Mouse (Mus musculus) kidney, postnatal 0 days (tissue): ENCODE results near the gene Zbtb42. TPM values are rescaled to one million over a fixed set of nuclear protein-coding genes. Genes with fewer than 3 reads are reported as not detected.

Source experiments
- ATAC-seq: fragments of 200-750 bp; cut with Nextera tagmentation; replicated peaks from 2 replicates; pipeline ENCODE4 v1.8.0; 2017; ENCODE audit warnings: low read depth, moderate number of reproducible peaks, moderate TSS enrichment, moderate library complexity; ENCODE audit not compliant: low FRiP score
- DNase-seq: peaks from one replicate; pipeline ENCODE4 v3.0.0-alpha.2; 2016; ENCODE audit warnings: low spot score
- H3K27ac ChIP-seq: fragments of 300-500 bp; sonication (generic); 2 replicates; pipeline ENCODE4 v1.5.1; 2014; ENCODE audit warnings: mild to moderate bottlenecking
- H3K27me3 ChIP-seq: fragments of 300-500 bp; sonication (generic); 2 replicates; pipeline ENCODE4 v1.6.1; 2014; ENCODE audit warnings: low read length, mixed read lengths; ENCODE audit not compliant: insufficient read depth
- H3K36me3 ChIP-seq: fragments of 300-500 bp; sonication (generic); 2 replicates; pipeline ENCODE4 v1.6.1; 2014; ENCODE audit warnings: low read length, mixed read lengths; ENCODE audit not compliant: insufficient read depth
- H3K4me1 ChIP-seq: fragments of 300-500 bp; sonication (generic); replicated peaks from 2 replicates; pipeline ENCODE4 v1.6.1; 2014; ENCODE audit warnings: antibody characterized with exemption, low read length, mixed read lengths; ENCODE audit not compliant: insufficient read depth
- H3K4me2 ChIP-seq: fragments of 300-500 bp; sonication (generic); 2 replicates; pipeline ENCODE4 v1.6.1; 2014; ENCODE audit warnings: mild to moderate bottlenecking, low read length, moderate library complexity, mixed read lengths
- H3K4me3 ChIP-seq: fragments of 300-500 bp; sonication (generic); replicated peaks from 2 replicates; pipeline ENCODE4 v1.5.1; 2014; ENCODE audit warnings: low read depth, low read length
- H3K9ac ChIP-seq: fragments of 300-500 bp; sonication (generic); 2 replicates; pipeline ENCODE4 v1.6.1; 2014; ENCODE audit warnings: low read depth, low read length
- H3K9me3 ChIP-seq: fragments of 300-500 bp; sonication (generic); replicated peaks from 2 replicates; pipeline ENCODE4 v1.6.1; 2016; ENCODE audit warnings: low read length, inconsistent platforms, mixed read lengths
- CTCF ChIP-seq: IDR thresholded peaks from 2 replicates; pipeline ENCODE4 v1.5.1; 2016; ENCODE audit warnings: antibody characterized with exemption, low read depth, mild to moderate bottlenecking, moderate library complexity
- WGBS: fragments of 180-500 bp; shearing (Covaris S2); extraction: QIAGEN DNeasy Blood & Tissue Kit; methylation state at CpG from one replicate; pipeline ENCODE4 v1.1.7; 2014; 5-methylcytosine and 5-hydroxymethylcytosine counted together
- polyA plus RNA-seq: library from polyadenylated mRNA; unstranded; fragments of >200 nt; fragmentation: Nextera tagmentation; extraction: Ambion mirVana; gene quantifications from 2 replicates; pipeline ENCODE4 v1.2.1, GENCODE M21; 2015

The Zbtb42 gene
- polyA plus RNA-seq, 1 experiment from 2014 or later, result 6.7 TPM

DNA sequence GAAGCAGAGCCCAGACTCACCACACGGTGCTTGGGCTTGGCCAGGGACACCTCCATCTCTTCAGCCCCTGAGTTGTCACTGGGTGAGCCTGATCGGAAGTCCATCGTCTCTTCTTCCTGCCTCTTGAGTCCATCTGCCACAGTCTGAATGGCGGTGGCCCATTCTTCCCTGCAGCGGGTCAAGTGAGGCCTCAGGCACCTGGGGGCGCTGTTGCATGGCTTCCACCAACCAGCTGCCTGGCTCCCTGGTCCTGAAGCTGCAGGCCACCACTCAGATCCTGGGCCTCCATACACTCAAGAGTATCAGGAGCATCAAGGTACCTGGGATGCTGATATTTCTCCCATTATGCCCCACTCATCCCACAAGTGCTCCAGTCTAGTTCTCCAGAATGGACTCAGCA is 19.5 kb upstream of the Zbtb42 start:
- no peaks in the 10 kb centered on the region for H3K9me3 ChIP-seq
- peaks cover 79% of the 10 kb centered on the region for H3K36me3 ChIP-seq
- no peak overlapping the region for H3K9ac ChIP-seq
- WGBS, result 78% methylated on average over 6 of the region's 6 CpGs
- no peak overlapping the region for H3K27ac ChIP-seq
- peaks cover 19% of the 10 kb centered on the region; the same call in 1 of the 2 replicates for H3K4me1 ChIP-seq
- no peak overlapping the region for H3K4me2 ChIP-seq
- no peak overlapping the region for H3K4me3 ChIP-seq
- no peak for ATAC-seq
- no peaks in the 10 kb centered on the region for H3K27me3 ChIP-seq
- peak; percentile 57 for TF ChIP-seq CTCF
- DNase-seq, result no peak

DNA sequence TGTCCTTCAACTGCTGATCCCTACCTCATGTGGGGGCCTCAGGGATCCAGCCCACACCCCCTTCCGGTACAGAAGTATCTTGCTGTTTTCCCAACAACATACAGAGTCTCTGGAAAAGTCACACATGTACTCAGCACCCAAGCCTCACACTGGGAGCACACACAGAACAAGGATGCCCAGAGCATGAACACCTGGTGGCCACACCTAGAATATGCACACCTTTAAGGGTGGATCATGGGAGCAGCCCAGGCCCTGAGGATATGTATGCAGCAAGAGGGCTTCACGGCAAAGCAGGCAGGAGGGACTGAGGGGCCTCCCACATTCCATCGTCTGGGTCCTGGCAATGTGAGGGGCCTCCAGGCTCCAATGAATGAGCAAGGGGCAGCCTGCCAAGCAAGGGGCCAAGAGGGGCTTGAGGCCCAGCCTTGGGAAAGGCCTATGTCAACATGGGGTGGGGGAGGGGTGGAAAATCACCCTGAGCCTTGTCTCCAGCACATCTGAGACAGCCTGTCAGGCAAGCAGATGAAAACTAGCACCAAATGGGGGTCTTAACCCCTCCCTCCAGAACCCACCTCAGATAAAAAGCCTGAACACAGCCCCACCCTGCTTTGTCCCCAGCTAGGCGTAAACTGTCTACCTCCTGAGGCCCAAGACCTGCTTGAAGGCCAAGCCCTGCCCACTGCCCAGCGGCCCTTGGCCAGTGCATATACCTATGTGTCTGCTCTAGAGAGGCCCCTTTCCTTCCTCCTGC is 17.9 kb upstream of the Zbtb42 start:
- no peaks in the 10 kb centered on the region for H3K27me3 ChIP-seq
- DNase-seq (peak; percentile 85), ATAC-seq (peak; percentile 50)
- peaks cover 67% of the 10 kb centered on the region for H3K36me3 ChIP-seq
- TF ChIP-seq CTCF, result no peak; the same call in 1 of the 2 replicates
- peaks cover 24% of the 10 kb centered on the region; the same call in 1 of the 2 replicates for H3K4me1 ChIP-seq
- peak overlapping the region; percentile 60 for H3K27ac ChIP-seq
- WGBS, result 27% methylated on average over 5 of the region's 5 CpGs
- no peaks in the 10 kb centered on the region for H3K9me3 ChIP-seq
- peak overlapping the region; percentile 23; the same call in 1 of the 2 replicates for H3K4me2 ChIP-seq
- H3K4me3 ChIP-seq, result no peak overlapping the region
- 0 out of 2 replicates have a peak overlapping the region, but pooled peaks have one; percentile 15 for H3K9ac ChIP-seq

DNA sequence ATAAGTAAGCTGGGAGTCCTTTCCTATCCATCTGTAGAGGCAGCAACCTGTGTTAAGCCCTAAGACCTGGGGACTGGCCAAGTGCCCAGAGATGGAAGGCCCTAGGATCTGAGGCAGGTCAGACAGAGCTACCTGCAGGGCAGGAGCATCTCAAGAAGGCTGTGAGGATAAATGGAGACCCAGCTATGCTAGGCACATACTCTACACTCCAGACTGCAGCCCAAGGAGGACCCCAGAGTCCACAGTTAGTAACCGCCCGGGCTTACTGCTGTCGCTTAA is 17.4 kb upstream of the Zbtb42 start:
- peak overlapping the region; percentile 60 for H3K27ac ChIP-seq
- peaks cover 27% of the 10 kb centered on the region; the same call in 1 of the 2 replicates for H3K4me1 ChIP-seq
- H3K27me3 ChIP-seq, result no peaks in the 10 kb centered on the region
- peak overlapping the region; percentile 23; the same call in 1 of the 2 replicates for H3K4me2 ChIP-seq
- H3K36me3 ChIP-seq, result peaks cover 62% of the 10 kb centered on the region
- H3K9ac ChIP-seq, result 0 out of 2 replicates have a peak overlapping the region, but pooled peaks have one; percentile 15
- H3K9me3 ChIP-seq, result no peaks in the 10 kb centered on the region
- ATAC-seq, result no peak
- no peak overlapping the region for H3K4me3 ChIP-seq
- 67% methylated on average over 3 of the region's 3 CpGs for WGBS
- TF ChIP-seq CTCF, result no peak
- no peak for DNase-seq

DNA sequence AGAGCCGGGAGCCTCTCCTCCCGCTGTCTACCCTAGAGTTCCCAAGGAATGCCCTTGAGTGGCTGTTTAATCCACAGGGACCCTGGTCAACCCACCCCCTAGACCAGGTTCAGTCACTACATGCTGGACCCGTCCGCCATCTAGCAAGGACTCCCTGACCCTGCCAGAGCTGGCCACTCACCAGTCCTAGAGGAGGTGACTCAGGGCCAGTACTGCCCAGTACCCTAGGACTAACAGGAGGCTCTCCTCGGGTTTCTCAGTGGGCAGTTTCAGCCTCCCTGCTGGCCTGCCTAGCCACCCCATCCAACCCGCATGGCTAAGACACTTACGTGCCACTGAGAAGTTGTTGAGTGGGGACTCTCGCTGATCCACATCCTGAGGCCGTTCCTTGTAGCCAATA is 16.8 kb upstream of the Zbtb42 start:
- Histone ChIP-seq H3K4me2 (no peak overlapping the region), H3K4me3 (no peak overlapping the region), H3K27me3 (no peaks in the 10 kb centered on the region), H3K4me1 (peaks cover 27% of the 10 kb centered on the region; the same call in 1 of the 2 replicates), H3K9me3 (no peaks in the 10 kb centered on the region), H3K36me3 (peaks cover 57% of the 10 kb centered on the region), H3K27ac (peak overlapping the region; percentile 60), H3K9ac (0 out of 2 replicates have a peak overlapping the region, but pooled peaks have one; percentile 18)
- no peak for TF ChIP-seq CTCF
- no peak for ATAC-seq
- 64% methylated on average over 9 of the region's 9 CpGs for WGBS
- DNase-seq, result no peak

DNA sequence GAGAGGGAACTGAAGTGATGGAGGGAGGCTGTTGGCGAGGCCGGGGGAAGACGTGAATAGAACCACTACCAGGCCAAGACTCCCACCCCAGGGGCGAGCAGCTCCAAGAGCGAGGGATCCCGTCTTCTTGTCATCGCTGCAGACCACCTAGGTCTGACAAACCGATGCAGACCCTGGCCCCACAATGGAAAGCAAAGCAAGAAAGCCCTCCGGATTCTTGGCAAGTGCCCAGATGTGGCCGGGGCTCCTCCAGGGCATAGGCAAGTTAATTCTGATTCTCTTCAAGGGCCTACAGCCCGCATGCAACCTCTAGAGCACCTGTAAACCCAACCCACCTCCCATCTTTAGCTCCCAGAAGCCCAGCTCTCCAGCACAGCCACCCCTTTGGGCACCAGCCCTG is 15.3 kb upstream of the Zbtb42 start:
- Histone ChIP-seq H3K27me3 (no peaks in the 10 kb centered on the region), H3K4me3 (no peak overlapping the region), H3K36me3 (peaks cover 48% of the 10 kb centered on the region), H3K4me1 (peaks cover 30% of the 10 kb centered on the region; the same call in 1 of the 2 replicates), H3K9ac (no peak overlapping the region), H3K4me2 (no peak overlapping the region), H3K9me3 (no peaks in the 10 kb centered on the region), H3K27ac (no peak overlapping the region)
- DNase-seq (no peak), ATAC-seq (no peak)
- WGBS, result 79% methylated on average over 11 of the region's 11 CpGs
- TF ChIP-seq CTCF, result no peak

DNA sequence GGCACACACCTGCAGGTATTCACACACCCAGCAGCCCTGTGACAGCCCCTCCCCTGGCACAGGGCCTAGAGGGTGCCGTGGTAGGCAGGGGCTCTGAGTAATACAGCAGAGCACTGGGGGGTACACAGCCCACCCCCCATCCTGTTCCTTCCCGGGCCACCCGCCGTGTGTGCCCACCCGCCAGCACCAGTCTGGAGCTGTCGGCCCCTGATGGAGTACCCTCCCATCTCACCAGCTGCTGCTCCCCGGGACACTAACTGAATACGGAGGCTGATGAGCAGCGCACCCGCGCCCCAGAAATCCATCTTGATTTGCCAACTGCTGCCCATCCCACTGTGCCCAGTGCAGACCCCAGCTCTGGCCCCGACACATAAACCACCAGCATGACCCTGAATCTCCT is 14.9 kb upstream of the Zbtb42 start:
- Histone ChIP-seq H3K4me2 (no peak overlapping the region), H3K9me3 (no peaks in the 10 kb centered on the region), H3K27ac (no peak overlapping the region), H3K4me1 (peaks cover 34% of the 10 kb centered on the region; the same call in 1 of the 2 replicates), H3K36me3 (peaks cover 47% of the 10 kb centered on the region), H3K4me3 (no peak overlapping the region), H3K9ac (no peak overlapping the region), H3K27me3 (no peaks in the 10 kb centered on the region)
- TF ChIP-seq CTCF, result no peak
- ATAC-seq (no peak), DNase-seq (no peak)
- 91% methylated on average over 12 of the region's 12 CpGs for WGBS
